Mouse (Mus musculus) urinary bladder, postnatal 14 days (tissue): ENCODE data around the gene Fosl1.
A peak's percentile ranks its signal among the peaks of the same experiment; 100 is the strongest.
"Not testable (repeated sequence)": the region's sequence is repeated elsewhere in the genome, so short reads cannot be mapped to it uniquely, and the experiment has no call there.

Experiments used
- DNase-seq: peaks from one replicate; pipeline ENCODE4 v3.0.0; 2021; ENCODE audit warnings: low spot score

Fosl1 gene

GRCm38 (mm10) chr19:5483386-5484359, 36.3 kb downstream of the Fosl1 start:
- no peak for DNase-seq

- DNase-seq: no peak
These were observed 37.1 kb downstream of the Fosl1 start for GRCm38 (mm10) chr19:5484496-5484895.

GRCm38 (mm10) chr19:5485371-5485770, 38.0 kb downstream of the Fosl1 start:
- DNase-seq: no peak

- DNase-seq: no peak
These were observed 38.5 kb downstream of the Fosl1 start for GRCm38 (mm10) chr19:5485821-5486220.

GRCm38 (mm10) chr19:5486286-5486685, 38.9 kb downstream of the Fosl1 start:
- DNase-seq: peak; percentile 50

- DNase-seq: no peak
These were observed 39.4 kb downstream of the Fosl1 start for GRCm38 (mm10) chr19:5486771-5487170.

GRCm38 (mm10) chr19:5487768-5488550, 40.6 kb downstream of the Fosl1 start, which contains the start of gene Mus81:
Gene Mus81 (minus strand): TSS chr19:5488402.
- DNase-seq: peak; percentile 97

- DNase-seq: peak; percentile 98
These were observed 41.7 kb downstream of the Fosl1 start for GRCm38 (mm10) chr19:5488878-5489571.

- not testable (repeated sequence) for DNase-seq
These were observed 42.4 kb downstream of the Fosl1 start for GRCm38 (mm10) chr19:5489721-5490120.

GRCm38 (mm10) chr19:5490313-5490897, 43.1 kb downstream of the Fosl1 start, which contains the start of gene Cfl1:
Gene Cfl1 (plus strand): TSS chr19:5490455.
- DNase-seq: peak; percentile 94

- peak; percentile 82 for DNase-seq
These were observed 43.8 kb downstream of the Fosl1 start for GRCm38 (mm10) chr19:5490898-5491708.

- no peak for DNase-seq
These were observed 45.3 kb downstream of the Fosl1 start for GRCm38 (mm10) chr19:5492641-5493040.

GRCm38 (mm10) chr19:5493301-5493721, 46.0 kb downstream of the Fosl1 start:
- DNase-seq: not testable (repeated sequence)

GRCm38 (mm10) chr19:5494314-5494713, 47.0 kb downstream of the Fosl1 start:
- no peak for DNase-seq

GRCm38 (mm10) chr19:5495353-5496051, 48.2 kb downstream of the Fosl1 start:
- DNase-seq: no peak

- no peak for DNase-seq
These were observed 48.7 kb downstream of the Fosl1 start for GRCm38 (mm10) chr19:5496052-5496370.

- DNase-seq: no peak
These were observed 53.1 kb downstream of the Fosl1 start for GRCm38 (mm10) chr19:5500330-5500875.

- DNase-seq: no peak
These were observed 56.3 kb downstream of the Fosl1 start, which contains the start of gene 1700020D05Rik for GRCm38 (mm10) chr19:5503687-5504086. Gene 1700020D05Rik (minus strand): TSS chr19:5503787.
